Mouse (Mus musculus) urinary bladder, postnatal 10 days (tissue): ENCODE results near the gene Hist1h2ap.
"Not testable (repeated sequence)": the region's sequence is repeated elsewhere in the genome, so short reads cannot be mapped to it uniquely, and the experiment has no call there.

Experiments used
- DNase-seq: peaks from one replicate; pipeline ENCODE4 v3.0.0; 2022; ENCODE audit warnings: low spot score

Gene Hist1h2ap

GRCm38 (mm10) chr13:21810073-21810472 lies 23.2 kb downstream of the Hist1h2ap start, which contains the start of the genes Hist1h2bq and Hist1h2ao:
Hist1h2bq (minus strand) TSS chr13:21810197.
Hist1h2ao (plus strand) TSS chr13:21810465.
- DNase-seq, result not testable (repeated sequence)

- not testable (repeated sequence) for DNase-seq
Observed at GRCm38 (mm10) chr13:21803058-21803457, 30.2 kb downstream of the Hist1h2ap start.

GRCm38 (mm10) chr13:21797163-21797562 lies 36.1 kb downstream of the Hist1h2ap start:
- DNase-seq, result not testable (repeated sequence)

GRCm38 (mm10) chr13:21795584-21795983 lies 37.7 kb downstream of the Hist1h2ap start:
- no peak for DNase-seq

GRCm38 (mm10) chr13:21790601-21791283 lies 42.6 kb downstream of the Hist1h2ap start:
- no peak for DNase-seq

- DNase-seq, result no peak
Observed at GRCm38 (mm10) chr13:21789925-21790324, 43.4 kb downstream of the Hist1h2ap start.

- DNase-seq, result no peak
Observed at GRCm38 (mm10) chr13:21787760-21788593, 45.3 kb downstream of the Hist1h2ap start.

GRCm38 (mm10) chr13:21786899-21787629 lies 46.2 kb downstream of the Hist1h2ap start, which contains the start of the genes Hist1h2an and Hist1h2bp:
Hist1h2an (minus strand) TSS chr13:21787218.
Hist1h2bp (plus strand) TSS chr13:21787461.
- peak; percentile 27 for DNase-seq

GRCm38 (mm10) chr13:21786189-21786898 lies 47.0 kb downstream of the Hist1h2ap start:
- no peak for DNase-seq

- no peak for DNase-seq
Observed at GRCm38 (mm10) chr13:21784311-21784710, 49.0 kb downstream of the Hist1h2ap start.

GRCm38 (mm10) chr13:21783734-21784161 lies 49.6 kb downstream of the Hist1h2ap start:
- DNase-seq, result no peak

- DNase-seq, result no peak
Observed at GRCm38 (mm10) chr13:21783255-21783617, 50.1 kb downstream of the Hist1h2ap start, which contains the start of gene Hist1h3i. Hist1h3i (minus strand) TSS chr13:21783370.
